Mouse (Mus musculus): ENCODE measurements around the gene Mphosph9.
"Not testable (repeated sequence)": the region's sequence is repeated elsewhere in the genome, so short reads cannot be mapped to it uniquely, and the experiment has no call there.

The Mphosph9 gene

GRCm38 (mm10) chr5:124327510-124328364 lies at the start of gene Mphosph9, which contains the start of gene 2810006K23Rik:
Mphosph9 (minus strand) TSS chr5:124327972.
2810006K23Rik (plus strand) TSS chr5:124328089.
- peak; percentile 99 for DNase-seq (ENCODE audit: low spot score)

GRCm38 (mm10) chr5:124377149-124377548 lies 49.4 kb upstream of the Mphosph9 start:
- no peak for DNase-seq (ENCODE audit: low spot score)

GRCm38 (mm10) chr5:124376401-124376800 lies 48.6 kb upstream of the Mphosph9 start:
- DNase-seq (ENCODE audit: low spot score): no peak

- DNase-seq (ENCODE audit: low spot score): no peak
Observed at GRCm38 (mm10) chr5:124374298-124374697, 46.5 kb upstream of the Mphosph9 start.

- DNase-seq (ENCODE audit: low spot score): no peak
Observed at GRCm38 (mm10) chr5:124366721-124367120, 38.9 kb upstream of the Mphosph9 start.

- DNase-seq (ENCODE audit: low spot score): no peak
Observed at GRCm38 (mm10) chr5:124365754-124366153, 38.0 kb upstream of the Mphosph9 start.

- no peak for DNase-seq (ENCODE audit: low spot score)
Observed at GRCm38 (mm10) chr5:124364173-124364918, 36.6 kb upstream of the Mphosph9 start.

GRCm38 (mm10) chr5:124362982-124363381 lies 35.2 kb upstream of the Mphosph9 start, which contains the start of gene Cdk2ap1:
Cdk2ap1 (minus strand) TSS chr5:124363082.
- DNase-seq (ENCODE audit: low spot score): not testable (repeated sequence)

- DNase-seq (ENCODE audit: low spot score): no peak
Observed at GRCm38 (mm10) chr5:124359641-124360040, 31.9 kb upstream of the Mphosph9 start.

- no peak for DNase-seq (ENCODE audit: low spot score)
Observed at GRCm38 (mm10) chr5:124356695-124357094, 28.9 kb upstream of the Mphosph9 start.

- DNase-seq (ENCODE audit: low spot score): no peak
Observed at GRCm38 (mm10) chr5:124355425-124355959, 27.7 kb upstream of the Mphosph9 start.

- no peak for DNase-seq (ENCODE audit: low spot score)
Observed at GRCm38 (mm10) chr5:124354574-124355424, 27.0 kb upstream of the Mphosph9 start.

GRCm38 (mm10) chr5:124353726-124354547 lies 26.2 kb upstream of the Mphosph9 start:
- DNase-seq (ENCODE audit: low spot score): peak; percentile 19

- DNase-seq (ENCODE audit: low spot score): peak; percentile 23
Observed at GRCm38 (mm10) chr5:124353011-124353725, 25.4 kb upstream of the Mphosph9 start.

- peak; percentile 26 for DNase-seq (ENCODE audit: low spot score)
Observed at GRCm38 (mm10) chr5:124352141-124352920, 24.6 kb upstream of the Mphosph9 start.

GRCm38 (mm10) chr5:124351604-124352003 lies 23.8 kb upstream of the Mphosph9 start:
- DNase-seq (ENCODE audit: low spot score): no peak

GRCm38 (mm10) chr5:124351111-124351560 lies 23.4 kb upstream of the Mphosph9 start:
- DNase-seq (ENCODE audit: low spot score): no peak

- no peak for DNase-seq (ENCODE audit: low spot score)
Observed at GRCm38 (mm10) chr5:124350350-124350749, 22.6 kb upstream of the Mphosph9 start.

GRCm38 (mm10) chr5:124349196-124349595 lies 21.4 kb upstream of the Mphosph9 start:
- DNase-seq (ENCODE audit: low spot score): no peak
